Mouse (Mus musculus) kidney, embryonic 14.5 days (tissue): ENCODE data around the gene Adtrp. TPM values are rescaled to one million over a fixed set of nuclear protein-coding genes. Genes with fewer than 3 reads are reported as not detected.

Source experiments
- ATAC-seq: fragments of 200-750 bp; cut with Nextera tagmentation; 2 replicates; pipeline ENCODE4 v1.8.0; 2017; ENCODE audit warnings: moderate number of reproducible peaks, mild to moderate bottlenecking, moderate TSS enrichment, moderate library complexity; ENCODE audit not compliant: low FRiP score, low TSS enrichment
- H3K27ac ChIP-seq: fragments of 300-500 bp; sonication (generic); 2 replicates; pipeline ENCODE4 v1.5.1; 2014; ENCODE audit warnings: low read depth, mild to moderate bottlenecking, low read length, moderate library complexity, mixed read lengths
- H3K27me3 ChIP-seq: fragments of 300-500 bp; sonication (generic); 2 replicates; pipeline ENCODE4 v1.6.1; 2014; ENCODE audit warnings: mild to moderate bottlenecking, low read length; ENCODE audit not compliant: control insufficient read depth, insufficient read depth
- H3K36me3 ChIP-seq: fragments of 300-500 bp; sonication (generic); 2 replicates; pipeline ENCODE4 v1.6.1; 2014; ENCODE audit warnings: low read length, mixed read lengths; ENCODE audit not compliant: control insufficient read depth, insufficient read depth
- H3K4me1 ChIP-seq: fragments of 300-500 bp; sonication (generic); 2 replicates; pipeline ENCODE4 v1.6.1; 2014; ENCODE audit warnings: low read length, mixed read lengths; ENCODE audit not compliant: control insufficient read depth, insufficient read depth
- H3K4me2 ChIP-seq: fragments of 300-500 bp; sonication (generic); replicated peaks from 2 replicates; pipeline ENCODE4 v1.6.1; 2014; ENCODE audit warnings: low read depth, mild to moderate bottlenecking, low read length
- H3K4me3 ChIP-seq: fragments of 300-500 bp; sonication (generic); 2 replicates; pipeline ENCODE4 v1.5.1; 2014; ENCODE audit warnings: mild to moderate bottlenecking, low read length
- H3K9ac ChIP-seq: fragments of 300-500 bp; sonication (generic); 2 replicates; pipeline ENCODE4 v1.6.1; 2014; ENCODE audit warnings: low read depth, mild to moderate bottlenecking, low read length, moderate library complexity
- H3K9me3 ChIP-seq: fragments of 300-500 bp; sonication (generic); 2 replicates; pipeline ENCODE4 v1.6.1; 2016; ENCODE audit warnings: low read length; ENCODE audit not compliant: control insufficient read depth
- WGBS: fragments of 180-500 bp; shearing (Covaris S2); extraction: QIAGEN DNeasy Blood & Tissue Kit; methylation state at CpG from one replicate; pipeline ENCODE4 v1.1.7; 2014; 5-methylcytosine and 5-hydroxymethylcytosine counted together
- polyA plus RNA-seq: library from polyadenylated mRNA; unstranded; fragments of >200 nt; fragmentation: Nextera tagmentation; extraction: Ambion mirVana; gene quantifications from 2 replicates; pipeline ENCODE4 v1.2.1, GENCODE M21; 2014

The Adtrp gene
- polyA plus RNA-seq, 1 experiment from 2014 or later: 0.23 TPM

DNA sequence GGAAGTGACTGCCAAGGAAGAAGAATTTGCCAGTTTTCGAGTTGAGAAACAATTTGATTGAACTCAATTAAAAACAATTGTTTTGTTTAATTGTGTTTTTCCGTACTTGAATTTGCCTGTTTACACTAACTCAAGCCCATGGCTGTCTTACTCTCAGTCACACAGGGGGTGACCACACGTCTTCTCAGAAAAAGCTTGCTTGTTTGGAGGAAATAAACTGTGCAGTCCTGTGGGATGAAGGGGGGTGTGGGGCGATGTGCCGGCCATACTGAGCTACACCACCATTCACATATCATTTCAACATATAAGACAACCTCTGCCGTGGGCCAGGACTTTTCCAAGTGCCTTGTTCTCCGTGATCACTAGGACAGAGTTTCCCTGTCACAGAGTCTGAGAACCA is 25.2 kb upstream of the Adtrp start:
- Histone ChIP-seq H3K4me3 (no peak overlapping the region), H3K9ac (no peak overlapping the region), H3K27ac (peak overlapping the region; percentile 37; the same call in 1 of the 2 replicates), H3K36me3 (no peaks in the 10 kb centered on the region), H3K4me1 (peaks cover 10% of the 10 kb centered on the region; the same call in 1 of the 2 replicates), H3K27me3 (no peaks in the 10 kb centered on the region), H3K9me3 (no peaks in the 10 kb centered on the region), H3K4me2 (peak overlapping the region; percentile 17)
- 51% methylated on average over 7 of the region's 7 CpGs for WGBS
- ATAC-seq: no peak

DNA sequence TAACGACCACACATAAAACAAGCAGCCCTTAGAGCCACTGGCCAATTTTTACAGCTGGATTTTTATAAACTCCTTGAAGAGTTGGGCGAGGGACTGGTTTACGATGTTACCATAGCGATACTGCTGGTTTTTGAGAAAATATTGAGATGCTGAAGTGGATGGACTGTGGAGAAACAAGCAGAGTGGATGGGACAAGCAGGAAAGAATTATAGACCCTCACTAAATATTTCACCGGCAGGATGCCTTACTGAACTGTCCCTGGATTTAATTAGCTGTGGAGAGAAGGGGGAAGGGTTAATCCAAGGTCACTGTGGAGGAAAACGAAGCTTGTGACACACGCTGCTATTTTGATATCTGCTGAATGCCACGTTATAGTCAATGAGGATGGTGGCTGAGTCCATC is 24.7 kb upstream of the Adtrp start:
- H3K9me3 ChIP-seq: no peaks in the 10 kb centered on the region
- WGBS: 12% methylated on average over 8 of the region's 8 CpGs
- no peak overlapping the region for H3K9ac ChIP-seq
- no peaks in the 10 kb centered on the region for H3K36me3 ChIP-seq
- H3K4me3 ChIP-seq: no peak overlapping the region
- H3K27me3 ChIP-seq: no peaks in the 10 kb centered on the region
- H3K4me1 ChIP-seq: peaks cover 10% of the 10 kb centered on the region; the same call in 1 of the 2 replicates
- H3K27ac ChIP-seq: peak overlapping the region; percentile 37; the same call in 1 of the 2 replicates
- H3K4me2 ChIP-seq: peak overlapping the region; percentile 17
- ATAC-seq: peak; percentile 83

DNA sequence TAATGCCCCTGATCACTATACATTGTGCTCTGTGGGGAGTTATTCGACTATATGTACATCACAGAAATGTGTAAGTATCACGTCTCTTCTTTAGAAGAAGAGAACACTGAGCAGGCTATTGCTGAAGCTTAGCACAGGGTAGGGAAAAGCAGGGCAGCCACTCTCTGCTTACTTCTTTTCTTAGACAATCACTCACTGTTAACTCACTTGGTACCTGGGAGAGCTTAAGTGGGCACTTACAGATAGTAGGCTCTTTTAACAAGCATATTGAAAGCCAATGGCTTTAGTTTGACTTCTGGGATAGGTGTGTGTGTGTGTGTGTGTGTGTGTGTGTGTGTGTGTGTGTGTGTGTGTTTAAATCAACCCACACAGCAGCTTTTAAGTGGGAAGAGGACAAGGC is 20.0 kb upstream of the Adtrp start:
- ATAC-seq: no peak
- no peak overlapping the region for H3K27ac ChIP-seq
- WGBS: 91% methylated on average over 2 of the region's 2 CpGs

DNA sequence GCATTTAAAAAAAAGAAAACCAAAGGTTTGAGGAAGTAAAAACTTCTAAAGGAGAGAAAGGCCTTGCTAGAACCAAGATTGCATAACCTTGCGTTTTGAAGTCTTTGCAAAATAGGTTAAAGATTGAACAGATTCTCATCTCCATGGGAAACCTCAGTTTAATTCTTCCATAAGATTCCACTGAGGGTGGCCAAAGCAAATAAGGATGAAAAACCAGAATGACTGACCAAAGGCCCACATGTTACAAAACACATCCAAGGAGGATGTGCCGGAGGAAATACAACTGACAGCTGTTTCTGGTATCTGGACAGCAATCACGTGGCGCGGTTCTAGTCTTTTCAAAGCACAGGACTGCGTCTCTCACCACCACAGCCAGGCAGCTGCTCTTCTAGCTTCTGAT is 18.1 kb upstream of the Adtrp start:
- Histone ChIP-seq H3K36me3 (no peaks in the 10 kb centered on the region), H3K4me3 (no peak overlapping the region), H3K4me2 (no peak overlapping the region), H3K9me3 (no peaks in the 10 kb centered on the region), H3K4me1 (0 out of 2 replicates have a peak, but pooled peaks cover 10% of the 10 kb centered on the region), H3K27me3 (no peaks in the 10 kb centered on the region), H3K27ac (peak overlapping the region; percentile 66; the same call in 1 of the 2 replicates), H3K9ac (no peak overlapping the region)
- peak; percentile 35; the same call in 1 of the 2 replicates for ATAC-seq
- 49% methylated on average over 6 of the region's 6 CpGs for WGBS

More for the DNA sequence above, 20.0 kb upstream of the Adtrp start:
- H3K4me3 ChIP-seq: no peak overlapping the region
- no peak overlapping the region for H3K4me2 ChIP-seq
- H3K9me3 ChIP-seq: no peaks in the 10 kb centered on the region
- H3K9ac ChIP-seq: no peak overlapping the region
- H3K27me3 ChIP-seq: no peaks in the 10 kb centered on the region
- H3K4me1 ChIP-seq: peaks cover 19% of the 10 kb centered on the region; the same call in 1 of the 2 replicates
- no peaks in the 10 kb centered on the region for H3K36me3 ChIP-seq

DNA sequence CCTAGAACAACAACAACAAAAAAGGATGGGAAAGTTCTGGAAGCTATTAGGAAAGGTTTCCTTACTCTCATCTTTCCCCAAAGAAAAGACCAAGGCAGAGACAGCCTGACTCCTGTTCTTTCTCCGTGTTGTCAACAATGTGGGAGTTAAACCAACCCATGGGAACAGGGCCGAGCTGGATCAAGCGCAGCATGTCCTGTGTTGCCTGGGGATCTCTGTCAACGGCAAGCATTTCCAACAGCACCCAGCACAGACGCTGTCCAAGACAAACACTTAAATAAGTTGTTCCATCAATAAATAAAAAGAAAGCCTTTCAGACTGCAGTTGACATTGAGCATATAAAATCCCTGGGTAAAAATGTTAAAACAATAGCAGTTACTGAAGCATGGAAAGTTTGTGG is 17.6 kb upstream of the Adtrp start:
- Histone ChIP-seq H3K36me3 (no peaks in the 10 kb centered on the region), H3K9ac (no peak overlapping the region), H3K4me2 (no peak overlapping the region), H3K4me3 (no peak overlapping the region), H3K27me3 (no peaks in the 10 kb centered on the region), H3K9me3 (no peaks in the 10 kb centered on the region), H3K4me1 (0 out of 2 replicates have a peak, but pooled peaks cover 10% of the 10 kb centered on the region), H3K27ac (peak overlapping the region; percentile 66; the same call in 1 of the 2 replicates)
- WGBS: 21% methylated on average over 5 of the region's 5 CpGs
- peak; percentile 88 for ATAC-seq

DNA sequence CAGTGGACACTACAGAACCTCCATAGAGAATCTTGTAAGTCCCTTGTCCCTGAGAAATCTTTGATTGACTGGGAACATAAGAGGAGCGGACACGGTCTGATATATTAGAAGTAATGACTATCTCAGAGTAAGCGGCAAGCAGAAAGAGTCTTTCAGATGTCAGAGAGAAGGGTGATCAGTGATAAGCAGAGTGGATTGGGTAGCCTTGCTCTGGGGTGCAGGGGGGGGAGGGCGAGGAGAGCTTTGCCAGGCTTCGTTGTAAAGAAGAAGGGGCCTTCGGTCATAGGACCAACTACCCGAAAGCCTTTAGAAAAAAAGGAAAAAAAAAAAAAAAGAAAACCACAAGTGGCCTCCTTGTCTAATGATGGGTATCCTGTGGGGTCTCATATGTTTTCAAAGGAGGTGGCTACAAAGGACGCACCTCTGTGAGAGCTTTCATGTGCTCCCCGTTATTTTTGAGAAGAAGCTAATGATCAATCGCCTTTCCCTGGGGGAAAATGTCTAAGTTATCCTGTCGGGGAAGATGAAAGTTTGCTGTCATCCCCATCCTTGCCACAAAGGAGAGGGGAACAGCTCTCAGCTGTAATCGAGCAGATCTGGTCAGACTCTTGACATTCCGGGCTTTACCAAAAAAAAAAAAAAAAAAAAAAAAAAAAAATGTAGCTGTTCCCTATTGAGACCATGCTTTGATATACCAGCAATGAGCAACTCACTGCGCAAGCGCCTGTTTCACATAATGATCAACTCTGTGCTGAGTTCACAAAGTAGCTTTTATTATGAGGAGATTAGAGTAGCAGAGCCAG is 13.3 kb upstream of the Adtrp start:
- H3K4me2 ChIP-seq: no peak overlapping the region
- H3K27me3 ChIP-seq: no peaks in the 10 kb centered on the region
- 96% methylated on average over 15 of the region's 15 CpGs for WGBS
- H3K4me3 ChIP-seq: no peak overlapping the region
- no peak overlapping the region for H3K9ac ChIP-seq
- H3K9me3 ChIP-seq: no peaks in the 10 kb centered on the region
- no peak overlapping the region for H3K27ac ChIP-seq
- H3K36me3 ChIP-seq: no peaks in the 10 kb centered on the region
- H3K4me1 ChIP-seq: peaks cover 12% of the 10 kb centered on the region
- ATAC-seq: no peak

DNA sequence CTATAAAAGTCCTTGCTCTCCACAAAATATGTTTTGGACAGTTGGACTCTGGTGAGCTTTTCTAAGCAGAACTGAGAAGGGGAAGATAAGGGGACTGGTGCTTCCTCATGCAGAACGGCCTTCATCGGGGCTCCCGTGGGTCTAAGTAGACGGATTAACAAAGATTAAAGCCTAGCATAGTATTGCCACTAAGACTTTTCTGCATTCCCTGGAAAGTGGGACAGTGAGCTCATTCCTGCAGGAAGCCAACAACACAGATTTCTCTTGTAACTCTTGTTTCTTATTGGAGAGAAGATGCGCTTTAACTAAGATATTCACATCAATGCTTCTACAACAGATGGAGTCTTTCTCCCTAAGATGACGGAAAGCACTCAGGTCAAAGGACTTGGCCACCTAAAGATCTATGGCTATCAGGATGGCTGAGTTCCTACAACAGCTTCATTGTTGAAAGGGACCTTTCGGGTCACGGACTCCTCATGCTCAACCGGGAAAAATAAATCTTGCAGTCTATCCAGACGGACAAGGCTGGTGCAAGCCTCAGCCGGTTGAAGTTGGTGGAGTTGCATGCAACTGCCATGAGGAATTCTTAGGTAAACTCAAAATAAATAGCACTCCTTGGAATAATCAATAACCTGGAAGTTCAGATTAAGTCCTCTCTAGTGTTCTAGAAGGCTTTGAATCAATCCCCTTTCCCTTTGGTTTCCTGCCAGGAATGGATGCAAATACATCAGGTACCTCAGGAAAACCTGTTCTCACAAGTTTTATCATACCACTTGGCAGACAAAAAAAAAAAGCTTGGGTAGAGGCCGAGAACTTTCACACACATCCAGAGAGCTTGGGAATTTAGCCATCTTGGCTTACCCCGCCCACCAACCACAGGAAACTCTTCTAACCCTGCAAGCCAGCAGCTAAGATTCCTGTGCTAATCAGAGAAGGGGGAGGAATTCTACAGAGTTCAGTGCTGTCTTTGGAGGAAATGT is 8.0 kb upstream of the Adtrp start:
- no peak overlapping the region for H3K27ac ChIP-seq
- ATAC-seq: no peak
- H3K4me3 ChIP-seq: no peak overlapping the region

DNA sequence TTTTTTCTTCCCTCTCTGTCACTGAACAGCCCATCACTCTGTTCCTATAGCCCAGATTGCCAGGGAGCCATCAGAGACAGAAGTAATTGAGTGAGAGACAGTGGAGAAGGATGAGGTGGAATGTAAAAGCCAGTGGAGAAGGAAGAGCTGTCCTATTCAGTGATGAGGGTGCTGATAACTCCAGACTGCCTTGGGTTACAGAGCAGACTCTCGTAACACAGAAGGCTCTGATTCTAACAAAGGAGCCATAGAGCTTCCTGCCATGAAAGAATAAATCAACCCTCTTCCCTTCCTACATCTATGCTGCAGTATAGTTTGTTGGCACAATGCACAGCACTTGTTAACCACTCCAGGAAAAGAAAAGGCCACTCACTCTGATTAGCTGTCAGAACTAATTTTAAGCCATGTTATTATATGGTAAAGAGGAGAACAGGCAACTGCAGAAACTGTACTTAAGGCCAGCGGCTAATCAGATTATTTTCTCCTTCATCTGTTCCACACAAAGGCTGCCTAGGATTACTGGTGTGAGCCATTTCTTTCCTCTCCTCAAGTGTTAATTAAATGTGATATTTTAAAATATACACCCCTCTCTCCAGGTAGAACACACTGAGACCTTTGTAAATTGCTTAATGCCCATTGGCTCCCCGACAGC is 3.4 kb upstream of the Adtrp start:
- no peak overlapping the region for H3K27ac ChIP-seq
- ATAC-seq: no peak
- no peaks in the 10 kb centered on the region for H3K36me3 ChIP-seq
- no peak overlapping the region for H3K4me3 ChIP-seq
- H3K9ac ChIP-seq: no peak overlapping the region
- no peaks in the 10 kb centered on the region for H3K27me3 ChIP-seq
- 68% methylated on average over 3 of the region's 3 CpGs for WGBS
- H3K4me2 ChIP-seq: no peak overlapping the region
- no peaks in the 10 kb centered on the region for H3K9me3 ChIP-seq
- no peaks in the 10 kb centered on the region; the same call in 1 of the 2 replicates for H3K4me1 ChIP-seq

More for the DNA sequence above, 8.0 kb upstream of the Adtrp start:
- Histone ChIP-seq H3K9ac (no peak overlapping the region), H3K36me3 (no peaks in the 10 kb centered on the region), H3K9me3 (no peaks in the 10 kb centered on the region), H3K4me2 (no peak overlapping the region), H3K4me1 (peaks cover 2% of the 10 kb centered on the region), H3K27me3 (no peaks in the 10 kb centered on the region)
- 43% methylated on average over 13 of the region's 13 CpGs for WGBS
